Mouse (Mus musculus): ENCODE measurements around the gene 6030468B19Rik.
"Not testable (repeated sequence)": the region's sequence is repeated elsewhere in the genome, so short reads cannot be mapped to it uniquely, and the experiment has no call there.

Gene 6030468B19Rik

DNA sequence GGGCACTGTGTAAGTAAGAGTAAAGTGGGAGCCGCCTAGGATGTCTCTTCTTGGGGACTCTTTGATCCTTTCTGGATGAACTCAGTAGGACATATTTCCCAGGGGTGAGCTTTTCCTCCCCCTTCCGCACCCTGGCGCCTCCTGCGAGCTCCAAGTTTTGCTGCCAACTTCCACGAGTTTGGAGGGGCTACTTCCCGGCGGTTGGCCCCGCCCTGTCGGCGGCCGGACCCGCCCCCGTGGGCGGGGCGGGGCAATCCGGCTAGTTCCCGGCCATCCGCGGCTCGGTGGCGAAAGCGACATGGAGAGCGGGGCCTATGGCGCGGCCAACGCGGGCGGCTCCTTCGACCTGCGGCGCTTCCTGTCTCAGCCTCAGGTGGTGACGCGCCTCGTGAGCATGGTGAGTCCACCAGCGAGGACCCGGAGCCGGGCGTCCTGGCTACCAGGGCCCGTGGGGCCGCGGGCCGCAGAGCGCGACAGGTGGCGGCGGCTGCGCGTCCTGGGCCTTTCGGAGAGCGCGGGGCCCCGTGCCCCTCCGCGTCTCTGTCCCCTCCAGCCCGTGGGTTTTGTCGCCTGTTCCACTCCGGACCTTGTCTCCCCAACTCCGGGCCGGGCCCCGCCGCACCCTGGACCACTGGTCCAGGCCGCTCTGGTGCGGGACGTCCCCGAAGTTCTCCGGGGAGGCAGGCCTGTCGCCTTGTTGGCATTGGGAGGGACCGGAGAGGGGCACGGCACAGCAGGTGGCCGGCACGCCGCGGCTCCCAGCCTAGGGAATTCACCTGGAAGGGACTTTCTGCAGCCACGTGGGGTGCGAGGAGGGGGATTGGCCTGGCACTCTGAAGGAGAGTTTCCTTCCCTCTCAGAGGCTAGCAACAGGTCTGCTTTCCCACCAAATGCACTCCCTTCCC lies 12.2 kb downstream of the 6030468B19Rik start, which contains the start of the genes Gm20708 and Syngr2:
TSS of gene Gm20708 (plus strand) at position 262 of the 905 bp plus-strand sequence.
TSS of gene Syngr2 (plus strand) at position 262 of the 905 bp plus-strand sequence.
- DNase-seq: peak in 1 of 2 experiments; percentile 29

DNA sequence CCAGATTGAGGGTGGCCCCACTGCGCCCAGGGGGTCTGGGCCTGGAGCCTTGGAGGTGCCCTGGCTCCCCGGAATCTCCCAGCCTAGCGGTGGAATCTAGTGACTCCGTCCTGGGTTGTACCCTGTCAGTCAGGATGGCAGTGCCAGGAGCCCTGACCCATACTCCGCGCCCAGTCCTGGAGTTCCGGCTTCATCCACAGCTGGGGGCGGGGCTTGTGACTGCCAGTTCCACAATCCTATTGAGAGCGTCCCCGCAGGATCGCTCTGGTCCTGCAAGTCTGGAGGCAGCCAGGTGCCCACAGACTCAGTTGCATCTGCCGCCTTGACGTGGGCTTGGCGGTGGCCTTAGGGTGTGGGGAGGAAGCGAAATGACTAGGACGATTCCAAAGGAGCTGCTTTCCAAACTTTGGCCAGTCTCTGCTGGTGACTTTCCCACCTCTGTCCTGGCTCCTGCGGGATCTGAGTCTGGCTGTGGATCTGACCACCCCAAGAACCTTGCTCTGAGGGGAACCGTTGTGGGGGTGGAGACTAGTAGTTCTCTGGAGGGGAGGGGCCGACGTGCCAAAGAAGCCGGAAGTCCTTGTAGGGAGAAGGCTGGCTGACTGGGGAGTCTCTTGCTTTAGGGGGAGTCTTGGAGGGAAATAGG lies 13.1 kb downstream of the 6030468B19Rik start:
- peak; percentile 38 to 50 for DNase-seq

DNA sequence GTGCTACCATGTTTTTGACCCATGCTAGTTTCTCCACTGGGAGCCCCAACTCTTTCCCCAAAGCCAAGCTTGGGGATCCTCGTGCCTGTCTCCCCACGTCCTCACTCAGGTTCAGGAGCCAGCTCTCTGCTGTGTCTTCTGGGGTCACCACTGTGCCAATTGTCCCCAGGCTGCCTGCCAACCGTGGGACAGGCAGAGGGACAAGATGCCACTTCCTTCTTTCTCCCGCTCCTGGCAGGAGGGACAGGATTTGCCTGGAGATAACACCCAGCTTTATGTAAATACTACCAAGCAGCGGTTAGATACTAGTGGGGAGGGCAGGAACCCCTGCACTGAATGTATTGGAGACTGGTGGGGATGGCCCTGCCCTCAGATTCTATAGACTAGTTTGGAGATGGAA lies 16.4 kb downstream of the 6030468B19Rik start:
- no peak for DNase-seq

DNA sequence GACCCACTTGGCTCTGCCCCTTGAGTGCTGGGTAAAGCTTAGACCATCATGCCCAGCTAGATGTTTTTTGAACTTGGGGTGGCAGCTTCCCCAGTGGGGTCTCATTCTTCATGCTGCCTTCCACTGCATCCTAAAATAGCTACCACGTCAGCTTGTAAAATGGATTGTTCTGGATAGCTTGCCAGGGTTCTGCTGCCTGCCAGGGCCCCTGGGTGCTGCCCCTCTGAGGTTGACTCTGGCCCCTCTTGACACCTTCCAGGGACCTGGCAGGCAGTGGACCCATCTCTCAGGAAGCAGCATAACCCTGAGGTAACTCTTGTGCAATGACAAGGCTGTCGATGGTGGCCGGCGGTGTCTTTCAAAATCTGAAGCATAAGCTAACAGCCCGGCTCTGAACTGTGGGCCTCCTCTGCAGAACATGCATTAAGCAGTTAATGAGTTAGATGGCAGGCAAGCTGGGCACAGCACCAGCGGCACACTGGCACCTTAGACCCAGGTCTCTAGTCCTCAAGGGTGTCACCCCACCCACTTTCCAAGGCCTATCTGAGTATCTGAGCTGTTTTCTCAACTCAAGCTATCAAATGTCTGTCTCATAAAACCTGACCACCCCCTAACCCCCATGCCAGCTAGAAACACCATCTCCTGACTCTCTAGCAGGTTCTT lies 17.4 kb downstream of the 6030468B19Rik start:
- no peak for DNase-seq

DNA sequence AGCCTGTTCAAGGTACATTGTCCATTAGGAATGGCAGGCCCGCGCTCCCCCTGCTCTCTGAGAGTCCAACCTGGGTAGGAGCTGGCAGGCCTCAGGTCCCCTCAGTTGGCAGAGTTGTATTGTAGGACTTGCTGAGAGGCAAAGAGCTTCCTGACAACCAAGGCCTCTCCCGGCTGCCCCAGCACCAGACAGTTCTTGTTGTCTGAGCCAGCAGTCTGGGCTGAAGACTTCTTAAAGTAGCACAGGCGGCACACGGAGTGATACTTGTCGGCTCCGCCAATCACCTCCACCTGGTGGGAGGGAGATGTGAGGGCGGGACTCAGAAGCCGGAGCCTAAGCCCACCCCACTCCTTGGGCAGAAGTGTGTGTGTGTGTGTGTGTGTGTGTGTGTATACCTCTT lies 18.4 kb downstream of the 6030468B19Rik start:
- not testable (repeated sequence) for DNase-seq

- DNase-seq: no peak
These were observed 19.0 kb downstream of the 6030468B19Rik start for GRCm38 (mm10) chr11:117816389-117816996.

DNA sequence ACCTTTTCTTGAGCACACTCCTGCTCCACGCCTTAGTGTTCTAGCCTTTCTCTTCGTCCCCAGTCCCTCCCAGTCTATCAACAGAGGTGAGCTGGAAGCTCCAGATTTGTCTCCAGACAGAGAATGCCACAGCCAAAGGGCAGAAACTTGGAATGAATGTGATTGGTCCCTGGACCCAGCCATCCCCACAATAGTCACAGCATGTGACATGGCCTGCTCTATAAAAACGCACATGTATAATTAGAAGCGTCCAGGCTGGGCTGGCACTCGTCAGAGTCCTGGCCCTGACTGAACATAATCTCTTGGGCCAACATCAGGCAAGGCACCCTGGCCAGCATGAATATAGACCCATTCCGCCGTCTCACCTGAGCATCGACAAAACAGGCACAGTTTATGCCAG lies 21.6 kb downstream of the 6030468B19Rik start:
- DNase-seq: no peak

- DNase-seq: no peak
These were observed 22.7 kb downstream of the 6030468B19Rik start for GRCm38 (mm10) chr11:117820173-117820572.

DNA sequence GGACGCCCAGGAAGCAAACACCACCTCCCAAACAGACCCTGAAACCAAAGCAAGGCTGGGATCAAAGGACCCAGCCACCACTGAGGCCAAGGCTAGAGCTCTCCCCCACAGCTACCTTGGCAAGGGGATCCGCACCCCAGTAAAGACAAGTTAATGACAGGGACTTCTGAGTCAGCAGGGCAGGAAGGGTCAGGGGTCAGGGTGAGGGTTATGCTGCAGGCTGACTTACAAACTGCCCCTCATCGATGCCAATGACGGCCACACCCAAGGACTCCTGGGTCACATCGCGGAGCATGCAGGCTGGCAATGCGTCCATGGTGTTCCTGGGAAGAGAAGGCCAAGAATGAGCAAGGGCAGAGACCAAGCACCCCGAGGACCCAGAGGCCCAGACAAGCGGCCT lies 24.4 kb downstream of the 6030468B19Rik start:
- no peak for DNase-seq

DNA sequence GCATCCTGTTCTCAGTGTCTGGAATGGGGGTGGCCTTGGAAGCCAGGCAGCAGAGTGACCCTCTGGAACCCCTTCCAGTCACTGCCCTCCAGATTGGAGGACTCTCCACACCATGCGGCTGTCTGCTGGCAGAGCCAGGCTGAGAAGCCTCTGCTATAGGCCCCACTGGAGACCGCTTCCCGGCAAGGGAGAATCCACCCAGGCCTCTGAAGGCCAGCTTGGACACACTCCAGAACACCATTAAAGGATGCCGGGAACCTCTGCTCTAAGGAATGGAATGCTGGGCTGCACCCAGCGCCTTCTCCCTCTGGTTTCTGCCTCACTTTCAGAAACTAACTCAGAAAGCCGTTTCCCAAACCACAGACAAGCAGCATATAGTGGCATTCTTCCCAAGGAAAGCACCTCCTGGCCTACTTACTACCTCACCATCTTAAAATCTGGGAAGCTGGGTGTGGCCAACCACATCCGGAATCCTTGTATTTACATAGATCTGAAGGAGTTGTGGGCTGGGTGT lies 25.3 kb downstream of the 6030468B19Rik start:
- no peak for DNase-seq

- DNase-seq: no peak
These were observed 26.0 kb downstream of the 6030468B19Rik start for GRCm38 (mm10) chr11:117823411-117823810.

GRCm38 (mm10) chr11:117824060-117824969 lies 26.9 kb downstream of the 6030468B19Rik start:
- DNase-seq: peak; percentile 77 to 79

DNA sequence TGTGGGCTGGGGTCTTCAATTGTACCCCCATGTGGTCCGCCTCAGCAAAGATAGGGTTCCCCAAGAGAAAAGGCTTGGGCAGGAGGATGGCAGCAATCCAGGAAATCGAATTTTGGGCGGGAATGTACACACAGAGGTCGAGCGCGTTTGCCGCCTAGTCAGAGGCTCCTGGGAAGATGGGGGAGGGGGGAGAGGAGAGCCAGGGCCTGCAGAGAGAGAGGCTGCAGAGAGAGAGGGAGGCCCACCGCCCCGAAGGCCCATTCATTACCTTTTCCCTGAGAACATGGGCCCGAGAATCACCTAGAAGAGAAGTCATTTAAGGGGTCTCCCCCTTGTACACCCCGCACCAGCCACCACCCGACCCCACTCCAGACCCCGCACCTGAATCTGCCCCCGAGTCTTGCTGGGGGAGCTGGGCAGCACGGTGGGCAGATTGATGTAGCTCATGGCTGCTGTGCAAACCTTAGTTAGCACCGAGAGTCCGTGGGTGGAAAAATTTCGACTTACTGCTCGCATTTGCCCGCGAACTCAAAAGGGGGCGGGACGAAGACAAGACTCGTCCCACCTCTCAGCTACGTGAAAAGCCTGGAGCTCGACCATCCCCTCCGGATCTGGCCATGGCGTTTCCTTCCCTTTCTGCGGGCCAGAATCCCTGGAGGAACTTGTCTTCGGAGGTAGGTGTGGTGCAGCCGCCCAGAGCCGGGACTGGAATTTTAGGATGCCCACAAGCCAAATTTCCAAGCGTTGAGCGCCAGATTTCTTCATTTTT lies 28.1 kb downstream of the 6030468B19Rik start, which contains the start of the genes Afmid and Tk1:
TSS of gene Afmid (plus strand) at position 592 of the 769 bp plus-strand sequence.
TSS of gene Tk1 (minus strand) at position 760 of the 769 bp plus-strand sequence.
- no peak for DNase-seq

- DNase-seq: no peak
These were observed 28.7 kb downstream of the 6030468B19Rik start for GRCm38 (mm10) chr11:117826164-117826563.

DNA sequence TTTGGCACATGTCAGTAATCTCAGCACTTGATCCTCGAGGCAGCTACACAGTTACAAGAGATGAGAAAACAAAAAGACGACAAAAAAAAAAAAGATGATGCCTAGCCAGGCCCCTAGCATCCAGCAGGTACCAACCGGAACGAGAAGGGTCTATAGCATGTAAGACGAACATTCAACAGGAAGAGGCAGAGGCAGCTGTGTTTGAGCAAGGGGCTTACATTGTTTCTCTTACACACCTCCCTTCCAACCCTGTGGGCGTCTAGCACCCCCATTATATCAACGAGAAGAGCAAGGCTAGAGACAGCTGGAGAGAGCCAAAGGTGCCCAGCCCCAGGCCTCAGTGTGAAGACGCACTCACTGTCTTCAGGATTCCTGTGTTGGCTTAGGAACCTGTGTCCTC lies 29.5 kb downstream of the 6030468B19Rik start:
- DNase-seq: no peak

GRCm38 (mm10) chr11:117827386-117827785 lies 29.9 kb downstream of the 6030468B19Rik start:
- DNase-seq: no peak

GRCm38 (mm10) chr11:117828149-117828887 lies 30.9 kb downstream of the 6030468B19Rik start:
- no peak for DNase-seq

- no peak for DNase-seq
These were observed 31.6 kb downstream of the 6030468B19Rik start for GRCm38 (mm10) chr11:117828888-117829604.

- DNase-seq: no peak
These were observed 32.3 kb downstream of the 6030468B19Rik start for GRCm38 (mm10) chr11:117829671-117830215.
